Mouse (Mus musculus) leukemia stem cell, adult 10-12 weeks (primary cell): ENCODE measurements around the gene Actr10. TPM values are rescaled to one million over a fixed set of nuclear protein-coding genes. Genes with fewer than 3 reads are reported as not detected.

ENCODE experiments used
- polyA plus RNA-seq: library from polyadenylated mRNA; stranded (reverse); fragments of >175 nt; gene quantifications from 2 replicates; pipeline ENCODE4 v1.2.3, GENCODE M21; 2012; ENCODE audit warnings: low replicate concordance

Gene Actr10
- polyA plus RNA-seq, result 0.77 and 5.3 TPM in 2 replicates

DNA sequence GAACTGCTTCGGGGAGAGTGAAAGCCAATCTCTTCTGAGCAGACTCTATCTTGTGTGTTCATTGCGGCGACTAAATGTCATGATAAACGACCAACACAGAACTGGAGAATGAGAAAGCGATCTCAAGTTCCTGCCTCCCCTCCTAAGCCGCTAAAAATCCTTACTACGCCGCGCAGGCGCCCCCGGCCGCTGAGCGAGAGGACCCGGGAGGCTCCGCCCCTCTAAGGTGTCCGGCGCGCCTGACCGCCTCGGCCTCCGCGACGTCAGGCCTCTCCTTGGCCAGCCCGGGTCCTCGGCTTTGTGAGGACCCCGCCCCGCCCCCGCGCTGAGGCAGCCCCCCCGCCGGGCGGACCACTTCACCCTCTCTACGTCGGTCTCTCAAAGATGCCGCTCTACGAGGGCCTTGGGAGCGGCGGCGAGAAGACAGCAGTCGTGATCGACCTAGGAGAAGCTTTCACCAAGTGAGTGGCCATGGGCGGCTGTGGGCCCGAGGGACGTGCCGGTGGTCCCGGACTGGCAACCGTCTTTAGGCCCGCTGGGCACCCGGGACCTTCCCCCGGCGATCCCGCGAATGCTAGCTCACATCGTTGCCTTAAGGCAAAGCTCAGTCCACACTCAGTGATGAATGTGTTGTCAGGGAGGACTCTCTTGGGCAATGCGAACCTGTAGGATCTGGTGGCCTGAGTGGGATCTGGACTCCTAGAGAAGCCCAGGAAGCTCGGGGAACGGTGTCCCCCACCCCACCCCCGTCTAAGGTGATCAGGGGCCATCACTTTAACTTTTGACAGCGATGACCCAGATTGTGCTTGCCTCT is at the start of gene Actr10:
TSS of gene Actr10 (plus strand) at position 287 of the 814 bp plus-strand sequence.

DNA sequence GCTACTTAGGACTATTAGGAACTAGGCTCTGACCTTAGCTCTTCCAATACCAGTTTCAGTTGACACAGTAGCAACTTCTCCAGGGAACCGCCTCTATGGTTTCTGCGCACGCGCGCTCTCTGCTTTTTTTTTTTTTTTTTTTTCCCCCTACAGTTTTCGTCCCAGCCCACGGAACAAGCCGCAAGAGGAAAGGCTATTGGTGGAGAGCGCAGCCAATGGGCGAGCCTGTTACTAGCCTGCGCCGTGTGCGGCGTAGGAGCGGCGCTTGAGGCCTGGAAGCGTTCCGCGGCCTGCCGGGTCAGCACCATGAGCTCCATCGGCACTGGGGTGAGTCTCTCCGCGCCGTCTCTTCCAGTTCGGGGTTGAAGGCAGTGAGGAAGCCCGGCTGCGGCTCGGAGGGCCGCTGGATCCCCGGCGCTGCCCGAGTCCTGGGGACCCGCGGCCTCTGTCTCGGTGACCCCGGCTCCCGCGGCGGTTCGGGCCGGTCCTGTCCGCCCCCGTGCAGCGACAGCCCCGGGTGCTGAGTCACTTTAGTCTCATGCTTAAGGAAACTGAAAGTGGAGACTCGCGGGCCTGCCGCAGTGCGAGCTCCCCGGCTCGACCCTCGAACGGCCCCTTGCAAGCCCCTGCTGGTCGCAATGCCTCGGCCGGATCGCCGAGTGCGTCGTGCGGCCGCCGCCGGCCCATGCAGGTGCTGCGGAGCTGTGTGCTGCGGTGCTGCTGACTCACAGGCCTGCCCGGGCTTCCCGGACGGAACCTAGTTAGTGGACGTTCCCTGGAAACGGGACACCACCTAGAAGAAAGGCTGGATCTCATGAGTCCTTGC is 37.0 kb downstream of the Actr10 start, which contains the start of gene Psma3:
TSS of gene Psma3 (plus strand) at position 181 of the 826 bp plus-strand sequence.

Other genes with a start within 250 kb of the Actr10 start
- 6.0 and 7.4 TPM in 2 replicates for gene Frmd6, start 112.3 kb upstream of the Actr10 start, polyA plus RNA-seq
- gene Psma3, start 36.8 kb downstream of the Actr10 start, polyA plus RNA-seq, result 1.0 and 14.2 TPM in 2 replicates
- gene Arid4a, start 78.1 kb downstream of the Actr10 start, polyA plus RNA-seq, result 5.6 and 6.0 TPM in 2 replicates
- gene Tomm20l, start 173.6 kb downstream of the Actr10 start, polyA plus RNA-seq, result not detected in 2 replicates
- gene Timm9, start 198.8 kb downstream of the Actr10 start, polyA plus RNA-seq, result 6.9 and 13.9 TPM in 2 replicates
- 0.03 and 0.73 TPM in 2 replicates for gene 2700049A03Rik, start 199.0 kb downstream of the Actr10 start, polyA plus RNA-seq